Mouse (Mus musculus) liver, embryonic 14.5 days (tissue): ENCODE results near the gene Tlr9. TPM values are rescaled to one million over a fixed set of nuclear protein-coding genes. Genes with fewer than 3 reads are reported as not detected.

Experiments
- ATAC-seq: fragments of 200-750 bp; cut with Nextera tagmentation; 2 replicates; pipeline ENCODE4 v1.8.0; 2017; ENCODE audit warnings: moderate number of reproducible peaks, mild to moderate bottlenecking, moderate library complexity; ENCODE audit not compliant: insufficient read depth
- DNase-seq, 3 experiments: peaks; one replicate each; pipeline ENCODE4 v3.0.0-alpha.2; 2012 to 2013; ENCODE audit warnings: low read depth in 3 of 3, low spot score in 3 of 3
- H3K27ac ChIP-seq: fragments of 300-500 bp; sonication (generic); 2 replicates; pipeline ENCODE4 v1.5.1; 2014; ENCODE audit warnings: moderate library complexity, mild to moderate bottlenecking, control low read depth, inconsistent platforms
- H3K27me3 ChIP-seq: fragments of 300-500 bp; sonication (generic); 2 replicates; pipeline ENCODE4 v1.6.1; 2014; ENCODE audit warnings: mild to moderate bottlenecking, low read length, moderate library complexity; ENCODE audit not compliant: control insufficient read depth, insufficient read depth
- H3K36me3 ChIP-seq: fragments of 300-500 bp; sonication (generic); replicated peaks from 2 replicates; pipeline ENCODE4 v1.6.1; 2014; ENCODE audit warnings: low read depth; ENCODE audit not compliant: control insufficient read depth, insufficient read depth
- H3K4me1 ChIP-seq, 2 experiments: fragments of 200-500 bp in 1 of 2; fragments of 300-500 bp in 1 of 2; sonication (generic) in 1 of 2; replicated peaks; 2 replicates each; pipeline ENCODE4 v1.6.1; 2012 to 2014; ENCODE audit warnings: antibody characterized with exemption in 1 of 2, inconsistent platforms in 1 of 2, low read length in 1 of 2; ENCODE audit not compliant: control insufficient read depth in 2 of 2, insufficient read depth in 2 of 2
- H3K4me2 ChIP-seq: fragments of 300-500 bp; sonication (generic); 2 replicates; pipeline ENCODE4 v1.6.1; 2014; ENCODE audit warnings: low read depth, mild to moderate bottlenecking, control low read depth, moderate library complexity
- H3K4me3 ChIP-seq, 2 experiments: fragments of 200-500 bp in 1 of 2; fragments of 300-500 bp in 1 of 2; sonication (generic) in 1 of 2; 2 replicates each; pipeline ENCODE4 v1.5.1; 2012 to 2014; ENCODE audit warnings: low read depth in 2 of 2, low read length in 2 of 2, mild to moderate bottlenecking in 2 of 2, control low read depth in 1 of 2, inconsistent platforms in 1 of 2, moderate library complexity in 1 of 2; ENCODE audit not compliant: insufficient read depth in 1 of 2
- H3K9ac ChIP-seq: fragments of 300-500 bp; sonication (generic); replicated peaks from 2 replicates; pipeline ENCODE4 v1.6.1; 2014; ENCODE audit warnings: mild to moderate bottlenecking, control low read depth, moderate library complexity
- H3K9me3 ChIP-seq: fragments of 300-500 bp; sonication (generic); 2 replicates; pipeline ENCODE4 v1.6.1; 2016; ENCODE audit warnings: low read length, mixed read lengths; ENCODE audit not compliant: control insufficient read depth
- CTCF ChIP-seq: IDR thresholded peaks from 2 replicates; pipeline ENCODE4 v1.5.1; 2016; ENCODE audit warnings: antibody characterized with exemption, low read depth, control low read depth
- EP300 ChIP-seq: IDR thresholded peaks from 2 replicates; pipeline ENCODE4 v1.6.1; 2016; ENCODE audit warnings: antibody characterized with exemption, low read depth
- WGBS: fragments of 180-500 bp; shearing (Covaris S2); extraction: QIAGEN DNeasy Blood & Tissue Kit; methylation state at CpG from one replicate; pipeline ENCODE4 v1.1.7; 2014; ENCODE audit not compliant: insufficient replicate concordance; 5-methylcytosine and 5-hydroxymethylcytosine counted together
- polyA plus RNA-seq, 2 experiments: library from polyadenylated mRNA; depleted of rRNA in 1 of 2; stranded (reverse) in 1 of 2; unstranded in 1 of 2; fragments of >200 nt; fragmentation: Nextera tagmentation in 1 of 2; extraction: Ambion mirVana in 1 of 2; gene quantifications; 2 replicates each; pipeline versions ENCODE4 v1.2.1 to v1.2.3; 2012 to 2014

Tlr9 gene
- polyA plus RNA-seq, 2 experiments, result 0.06 to 0.29 TPM

DNA sequence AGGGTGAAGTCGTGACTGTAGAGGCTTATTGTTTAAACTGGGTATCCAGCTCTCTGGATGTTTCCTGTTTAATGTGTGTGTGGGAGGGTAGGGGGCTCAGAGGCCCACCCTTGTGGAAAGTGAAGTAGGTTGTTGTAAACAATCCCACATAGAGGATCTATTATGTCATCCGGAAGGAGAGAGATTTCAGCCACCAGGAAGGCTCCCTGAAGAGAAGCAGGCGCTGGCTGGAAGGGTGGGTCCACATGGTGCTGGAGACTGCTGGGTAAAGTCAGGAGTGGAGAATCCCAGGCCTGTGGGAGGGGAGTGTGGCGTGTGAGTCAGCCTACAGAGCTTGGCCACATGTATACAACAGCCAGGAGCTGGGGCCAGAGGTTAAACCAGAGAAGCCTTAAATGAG lies 27.8 kb downstream of the Tlr9 start:
- no peak overlapping the region for H3K4me3 ChIP-seq
- no peak for TF ChIP-seq CTCF
- no peak overlapping the region for H3K27ac ChIP-seq
- H3K9ac ChIP-seq, result no peak overlapping the region
- H3K4me1 ChIP-seq, result peaks cover 8 to 19% of the 10 kb centered on the region in 2 experiments
- DNase-seq (no peak), ATAC-seq (no peak)
- no peak overlapping the region for H3K4me2 ChIP-seq
- no peaks in the 10 kb centered on the region for H3K36me3 ChIP-seq
- no peaks in the 10 kb centered on the region for H3K27me3 ChIP-seq
- no peaks in the 10 kb centered on the region for H3K9me3 ChIP-seq
- 48% methylated on average over 4 of the region's 4 CpGs for WGBS

DNA sequence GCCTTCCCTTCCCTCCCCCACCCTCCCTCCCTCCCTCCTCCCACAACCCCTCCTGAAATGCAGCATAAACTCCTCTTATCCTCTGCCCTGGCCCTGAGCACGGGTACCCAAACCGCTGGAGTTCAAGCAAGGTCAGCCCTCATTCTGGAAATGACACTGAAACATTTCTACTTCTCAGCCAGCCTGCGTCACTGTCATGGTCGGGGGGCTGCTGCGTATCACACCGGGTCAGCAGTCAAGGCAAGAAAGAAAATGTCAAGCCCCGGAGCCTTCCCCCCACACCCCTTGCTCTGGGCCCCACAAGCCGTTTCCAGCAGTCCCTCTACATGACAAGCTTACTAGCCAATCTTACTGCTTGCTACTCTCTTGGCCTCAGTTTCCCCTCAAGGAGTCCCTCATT lies 28.7 kb downstream of the Tlr9 start:
- no peaks in the 10 kb centered on the region for H3K36me3 ChIP-seq
- no peak overlapping the region for H3K27ac ChIP-seq
- H3K9me3 ChIP-seq, result no peaks in the 10 kb centered on the region
- H3K4me1 ChIP-seq, result peaks cover 8 to 19% of the 10 kb centered on the region in 2 experiments
- H3K9ac ChIP-seq, result no peak overlapping the region
- H3K27me3 ChIP-seq, result no peaks in the 10 kb centered on the region
- H3K4me2 ChIP-seq, result no peak overlapping the region
- TF ChIP-seq CTCF (no peak), EP300 (no peak)
- WGBS, result 60% methylated on average over 8 of the region's 8 CpGs
- DNase-seq (no peak), ATAC-seq (no peak)
- H3K4me3 ChIP-seq, result no peak overlapping the region

DNA sequence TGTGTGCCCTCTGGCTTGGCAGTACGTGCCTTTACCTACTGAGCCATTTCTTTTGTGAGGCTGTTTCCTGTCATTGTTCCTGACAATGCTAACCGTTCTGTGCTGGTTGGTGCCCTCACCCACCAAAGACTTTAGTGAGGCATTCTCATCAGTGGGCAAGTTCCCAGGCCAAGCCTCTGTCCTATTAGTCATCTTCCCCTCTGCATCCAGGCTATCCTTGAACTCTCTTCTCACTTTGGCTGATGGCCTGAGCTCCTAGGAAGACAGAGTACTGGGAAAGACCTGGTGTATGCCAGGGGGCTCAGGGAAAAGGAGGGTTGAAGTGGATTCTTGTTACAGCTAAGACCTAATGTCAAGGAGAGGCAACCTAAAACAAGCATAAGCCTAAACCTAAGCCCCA lies 31.6 kb downstream of the Tlr9 start:
- no peak overlapping the region for H3K4me2 ChIP-seq
- H3K27me3 ChIP-seq, result no peaks in the 10 kb centered on the region
- ATAC-seq (no peak), DNase-seq (no peak)
- no peak overlapping the region for H3K4me3 ChIP-seq
- WGBS, result 51% methylated on average over 2 of the region's 2 CpGs
- H3K9me3 ChIP-seq, result no peaks in the 10 kb centered on the region
- no peak overlapping the region for H3K9ac ChIP-seq
- TF ChIP-seq CTCF (no peak), EP300 (no peak)
- H3K36me3 ChIP-seq, result no peaks in the 10 kb centered on the region
- no peak overlapping the region for H3K27ac ChIP-seq
- peaks cover 0 to 15% of the 10 kb centered on the region in 2 experiments; a peak in 2 of 4 replicates for H3K4me1 ChIP-seq

DNA sequence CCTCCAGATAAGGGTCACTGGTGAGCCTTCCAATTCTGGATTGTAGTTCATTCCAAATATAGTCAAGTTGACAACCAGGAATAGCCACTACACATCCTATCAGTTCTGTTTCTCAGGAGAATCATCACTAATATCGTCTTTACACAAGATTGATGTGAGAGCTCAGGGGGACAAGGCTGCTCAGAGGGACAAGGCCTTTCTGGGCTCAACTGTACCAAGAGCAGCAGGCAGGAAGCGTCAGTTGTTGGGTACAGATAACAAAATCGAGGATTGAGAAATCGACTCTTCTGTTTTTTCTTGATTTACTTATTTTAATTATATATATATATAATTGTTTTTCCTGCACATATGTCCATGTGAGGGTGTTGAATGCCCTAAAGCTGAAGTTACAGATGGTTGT lies 36.0 kb downstream of the Tlr9 start:
- peaks cover 0 to 19% of the 10 kb centered on the region in 2 experiments; a peak in 2 of 4 replicates for H3K4me1 ChIP-seq
- H3K36me3 ChIP-seq, result no peaks in the 10 kb centered on the region
- DNase-seq (no peak), ATAC-seq (no peak)
- H3K27ac ChIP-seq, result no peak overlapping the region
- no peak overlapping the region for H3K4me2 ChIP-seq
- H3K27me3 ChIP-seq, result no peaks in the 10 kb centered on the region
- 12% methylated on average over 4 of the region's 4 CpGs for whole genome bisulfite sequencing
- no peak for TF ChIP-seq EP300
- TF ChIP-seq CTCF, result no peak
- H3K9me3 ChIP-seq, result no peaks in the 10 kb centered on the region
- no peak overlapping the region for H3K9ac ChIP-seq
- no peak overlapping the region for H3K4me3 ChIP-seq

DNA sequence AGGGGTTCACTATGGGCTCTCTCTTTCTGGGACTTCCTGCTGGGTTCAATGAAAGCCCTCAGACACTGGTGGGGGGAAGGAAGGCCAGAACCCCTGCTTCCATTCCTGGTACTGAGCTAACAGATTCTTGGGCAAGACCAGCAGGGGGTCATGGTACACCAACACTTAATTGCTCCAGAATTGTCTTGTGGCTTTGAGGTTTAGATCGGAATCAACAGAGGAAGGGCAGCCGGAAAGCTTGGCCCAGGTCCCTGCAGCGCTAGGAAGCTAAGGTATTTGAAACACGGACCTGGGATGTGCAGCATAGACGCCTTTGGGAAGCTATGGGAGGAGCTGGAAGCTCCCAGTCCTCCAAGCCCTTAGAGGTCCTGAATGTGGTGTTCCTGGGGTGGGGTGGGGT lies 36.6 kb downstream of the Tlr9 start:
- TF ChIP-seq EP300 (no peak), CTCF (no peak)
- ATAC-seq (no peak), DNase-seq (no peak)
- no peak overlapping the region for H3K9ac ChIP-seq
- no peaks in the 10 kb centered on the region for H3K27me3 ChIP-seq
- H3K9me3 ChIP-seq, result no peaks in the 10 kb centered on the region
- WGBS, result 15% methylated on average over 5 of the region's 5 CpGs
- no peaks in the 10 kb centered on the region for H3K36me3 ChIP-seq
- H3K4me2 ChIP-seq, result no peak overlapping the region
- H3K27ac ChIP-seq, result no peak overlapping the region
- H3K4me1 ChIP-seq, result peaks cover 0 to 19% of the 10 kb centered on the region in 2 experiments; a peak in 2 of 4 replicates
- H3K4me3 ChIP-seq, result no peak overlapping the region
